Mouse (Mus musculus): ENCODE results near the gene Tspan31.

- TF ChIP-seq CTCF (IDR thresholded peaks at IDR 0.05; ENCODE audit: low read depth, low read length) (no peak), POLR2A (IDR thresholded peaks at IDR 0.05; ENCODE audit: borderline replicate concordance, low read depth, low read length) (no peak)
These were observed 21.7 kb upstream of the Tspan31 start for GRCm38 (mm10) chr10:127091507-127092396.

Measured in bone marrow macrophage, adult 2 months (primary cell).